Mouse (Mus musculus): ENCODE measurements at regions not wholly inside any gene's neighbourhood (a gene's known extent, or its start where the extent isn't known, plus 50 kb on each side); places are given as distances from the start of the nearest gene placed in this dataset.
A peak's percentile ranks its signal among the peaks of the same experiment; 100 is the strongest.

DNA sequence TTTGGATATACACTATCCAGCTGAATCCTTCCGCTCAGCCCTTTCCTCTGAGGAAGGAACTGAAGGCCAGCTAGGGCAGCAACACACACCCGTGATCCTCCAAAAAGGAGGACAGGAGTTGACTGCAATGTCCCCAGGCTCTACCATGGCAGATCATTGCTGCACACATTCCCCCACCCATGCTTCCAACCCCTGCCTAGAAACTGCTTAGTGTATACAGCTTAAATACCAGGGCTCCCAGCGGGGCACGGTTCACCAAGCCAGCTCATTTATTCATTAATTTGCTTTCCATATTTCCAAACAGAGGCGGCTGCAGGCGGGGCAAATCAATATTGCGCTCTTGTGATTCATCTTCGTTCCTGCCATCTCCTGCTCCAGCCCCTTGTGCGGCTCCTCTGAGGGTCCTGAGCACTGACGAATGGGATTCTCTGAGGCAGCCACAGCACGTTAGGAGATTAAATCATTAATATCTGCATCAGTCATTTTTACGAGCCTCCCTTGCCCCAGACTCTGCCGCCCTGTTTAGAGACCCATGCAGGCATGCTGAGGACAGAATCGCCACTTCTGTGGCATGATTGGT is 104.1 kb upstream of the Kdm8 start:
- ATAC-seq (ENCODE audit: insufficient number of reproducible peaks, low FRiP score, low TSS enrichment) = no peak

DNA sequence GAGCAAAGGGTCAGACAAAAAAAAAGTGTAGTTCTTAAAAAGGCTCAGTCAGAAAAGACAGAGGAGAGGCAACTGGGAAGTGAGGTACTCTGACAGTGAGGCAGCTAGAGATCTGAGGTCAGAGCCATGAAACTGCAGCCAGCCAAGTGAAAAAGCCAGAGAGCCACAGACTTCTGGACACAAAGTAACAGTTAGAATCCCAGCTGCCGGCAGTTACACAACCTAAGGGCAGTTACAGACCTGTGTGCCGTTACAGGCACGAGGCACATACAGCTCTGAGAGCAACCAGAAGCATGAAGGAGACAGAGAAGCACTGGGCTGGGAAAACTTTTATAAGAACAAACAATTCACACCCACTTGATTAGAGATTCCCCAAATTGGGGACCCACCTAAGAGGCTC is 94.9 kb upstream of the Kdm8 start:
- ATAC-seq (ENCODE audit: insufficient number of reproducible peaks, low FRiP score, low TSS enrichment) = no peak

DNA sequence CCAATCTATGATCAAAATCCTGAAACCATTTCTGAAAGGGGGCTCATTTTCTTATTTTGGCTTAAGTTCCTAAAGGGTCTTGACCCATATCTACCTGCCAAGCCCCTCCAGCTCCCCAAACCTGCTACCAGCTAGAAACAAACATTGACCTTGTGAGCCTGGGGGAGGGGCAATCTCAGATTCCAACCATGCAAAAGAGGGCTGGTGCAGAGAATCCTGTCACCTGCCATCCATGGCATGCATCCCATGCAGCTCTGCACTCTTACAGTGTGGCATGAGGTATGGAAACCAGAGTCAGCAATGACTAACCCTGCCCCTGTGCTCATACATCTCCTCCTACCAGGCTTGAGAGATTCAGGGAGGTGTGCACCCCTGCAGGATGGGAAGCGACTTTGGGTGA is 90.3 kb upstream of the Kdm8 start:
- ATAC-seq (ENCODE audit: insufficient number of reproducible peaks, low FRiP score, low TSS enrichment) = no peak

DNA sequence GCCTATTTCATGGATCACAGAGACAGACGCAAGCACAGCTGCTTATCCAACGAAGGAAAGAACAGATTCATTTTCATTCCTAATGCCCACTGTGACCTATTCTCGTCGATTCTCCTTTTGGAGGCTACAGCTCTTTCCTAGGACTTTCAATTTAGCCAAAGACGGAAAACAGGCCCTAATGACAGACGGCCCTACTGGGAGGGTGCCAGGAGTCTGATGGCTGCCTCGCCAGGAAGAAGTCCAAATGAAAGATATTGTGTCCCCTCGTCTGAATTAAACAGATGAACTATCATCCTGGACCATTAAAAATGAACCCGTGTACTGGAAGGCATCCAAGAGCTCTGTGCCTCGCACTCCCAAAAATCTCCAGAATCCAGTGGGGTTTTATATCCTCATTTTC is 89.5 kb upstream of the Kdm8 start:
- ATAC-seq (ENCODE audit: insufficient number of reproducible peaks, low FRiP score, low TSS enrichment) = no peak

DNA sequence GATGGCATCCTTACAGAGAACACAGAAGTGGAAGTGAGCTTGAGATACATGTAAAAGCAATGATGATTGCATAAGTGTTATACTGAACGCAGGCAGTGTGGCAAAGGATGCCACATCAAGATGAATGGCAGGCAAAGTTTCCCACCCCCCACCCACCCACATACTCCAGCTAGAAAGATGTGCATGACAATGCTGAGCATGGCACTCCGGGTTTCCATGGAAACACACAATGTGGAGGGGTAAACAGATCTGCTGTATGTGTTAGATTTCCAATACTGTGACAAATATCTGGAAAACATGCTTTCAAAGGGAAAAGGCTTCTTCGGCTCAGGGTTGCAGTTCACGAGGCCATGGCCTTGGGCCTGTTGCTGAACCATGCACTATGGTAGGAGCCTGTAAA is 86.5 kb upstream of the Kdm8 start:
- no peak for ATAC-seq (ENCODE audit: insufficient number of reproducible peaks, low FRiP score, low TSS enrichment)

- no peak for ATAC-seq (ENCODE audit: insufficient number of reproducible peaks, low FRiP score, low TSS enrichment)
Observed at GRCm38 (mm10) chr7:125383021-125383420, 61.5 kb upstream of the Kdm8 start.

- ATAC-seq (ENCODE audit: insufficient number of reproducible peaks, low FRiP score, low TSS enrichment) = no peak
Observed at GRCm38 (mm10) chr7:125384171-125384570, 60.3 kb upstream of the Kdm8 start.

GRCm38 (mm10) chr7:125392536-125392935 is 51.9 kb upstream of the Kdm8 start:
- no peak for ATAC-seq (ENCODE audit: insufficient number of reproducible peaks, low FRiP score, low TSS enrichment)

GRCm38 (mm10) chr7:125393228-125393627 is 51.2 kb upstream of the Kdm8 start:
- ATAC-seq (ENCODE audit: insufficient number of reproducible peaks, low FRiP score, low TSS enrichment) = 0 out of 2 replicates have a peak, but pooled peaks have one; percentile 11

DNA sequence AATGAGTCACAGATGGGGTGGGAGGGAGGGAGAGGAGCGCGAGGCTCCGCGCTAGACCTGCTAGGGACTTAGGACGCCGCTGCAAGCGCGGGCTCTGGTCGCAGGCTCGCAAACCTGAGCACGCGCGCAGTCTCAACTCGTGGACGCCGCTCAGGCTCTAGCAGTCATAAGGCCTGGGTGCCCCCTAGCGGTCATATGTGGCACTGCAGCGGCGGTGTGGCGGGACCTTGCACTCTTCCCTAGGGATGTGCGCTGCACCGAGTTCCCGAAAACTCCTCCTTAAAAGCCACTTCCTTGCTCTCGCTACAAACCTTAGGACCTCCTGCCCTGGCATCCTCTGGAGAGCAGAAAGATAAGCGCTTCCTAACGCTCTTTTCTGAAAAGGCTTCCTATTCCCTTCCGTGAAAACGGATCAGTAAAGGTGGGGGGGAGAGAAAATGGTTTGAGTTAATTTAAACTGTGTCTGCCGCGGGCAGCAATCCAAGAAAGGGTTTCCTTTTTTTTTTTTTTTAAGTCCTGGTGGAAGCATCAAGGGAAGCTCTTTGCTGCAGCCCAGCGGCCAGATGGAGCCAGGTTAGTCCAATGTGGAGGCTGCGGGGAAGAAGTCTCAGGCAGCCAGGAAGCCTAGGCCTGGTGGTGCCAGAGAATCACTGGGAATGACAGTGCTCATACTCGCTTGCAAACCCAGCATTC is 50.7 kb upstream of the Kdm8 start:
- peak; percentile 79 for ATAC-seq (ENCODE audit: insufficient number of reproducible peaks, low FRiP score, low TSS enrichment)

Data from cerebellum, adult (tissue).